Mouse (Mus musculus): ENCODE measurements around the gene Dtd1. TPM values are rescaled to one million over a fixed set of nuclear protein-coding genes. Genes with fewer than 3 reads are reported as not detected.

Dtd1 gene
- total and polyA plus RNA-seq, 3 experiments = 32.5 to 36.0 TPM; not detected in 1

- TF ChIP-seq RAD21 (IDR thresholded peaks at IDR 0.05; ENCODE audit: low read depth, low read length) (no peak; the same call in 1 of the 2 replicates), GABPA (IDR thresholded peaks at IDR 0.05; ENCODE audit: low read depth, low read length) (no peak), MAZ (IDR thresholded peaks at IDR 0.05; ENCODE audit: low read depth, low read length) (no peak)
Observed at GRCm38 (mm10) chr2:144599831-144600687, at the start of gene Dtd1 (continued).

- Histone ChIP-seq H3K9me3 (replicated peaks; ENCODE audit: insufficient read depth, low read length) (no peaks in the 10 kb centered on the region), H3K79me2 (ENCODE audit: control insufficient read depth, insufficient read depth, low read length, poor library complexity) (peaks cover under 1% of the 10 kb centered on the region; the same call in 1 of the 2 replicates), H3K36me3 (ENCODE audit: control insufficient read depth in 1 of 2, insufficient read depth in 2 of 2, low read length in 2 of 2) (peaks cover 0 to 2% of the 10 kb centered on the region in 2 experiments; a peak in 1 of 4 replicates), H3K27me3 (ENCODE audit: control insufficient read depth in 1 of 2, insufficient read depth in 2 of 2, low read length in 2 of 2) (no peaks in the 10 kb centered on the region), H3K4me3 (ENCODE audit: control insufficient read depth in 1 of 2, insufficient read depth in 1 of 2, low read depth in 2 of 2, low read length in 2 of 2) (no peak within 1 kb of the TSS), H3K27ac (ENCODE audit: control insufficient read depth, low read depth, low read length) (no peak within 1 kb of the TSS), H3K9ac (ENCODE audit: control insufficient read depth, low read depth, low read length, poor library complexity, severe bottlenecking) (no peak within 1 kb of the TSS), H3K4me1 (ENCODE audit: control insufficient read depth in 1 of 2, insufficient read depth in 2 of 2, low read length in 2 of 2) (no peaks in the 10 kb centered on the region)
- TF ChIP-seq TCF12 (IDR thresholded peaks at IDR 0.05; ENCODE audit: low read depth, low read length) = no peak
- no peak for TF ChIP-seq ZKSCAN1 (IDR thresholded peaks at IDR 0.05; ENCODE audit: low read depth, low read length)
- no peak for TF ChIP-seq ZC3H11A (IDR thresholded peaks at IDR 0.05; ENCODE audit: low read depth, low read length)
- TF ChIP-seq MAX (IDR thresholded peaks at IDR 0.05; ENCODE audit: low read length) = no peak
- TF ChIP-seq E2F4 (IDR thresholded peaks at IDR 0.05; ENCODE audit: borderline replicate concordance, low read depth, low read length) = no peak
- TF ChIP-seq UBTF (IDR thresholded peaks at IDR 0.05; ENCODE audit: borderline replicate concordance, insufficient read depth, low read depth, low read length) = no peak
- no peak for TF ChIP-seq ETS1 (IDR thresholded peaks at IDR 0.05; ENCODE audit: low read depth, low read length)
- DNase-seq (ENCODE audit: low read depth, low spot score) = no peak
Observed at GRCm38 (mm10) chr2:144550529-144550928, 49.2 kb upstream of the Dtd1 start, which contains the start of gene Rbbp9. TSS of gene Rbbp9 (minus strand) at chr2:144550869.

DNA sequence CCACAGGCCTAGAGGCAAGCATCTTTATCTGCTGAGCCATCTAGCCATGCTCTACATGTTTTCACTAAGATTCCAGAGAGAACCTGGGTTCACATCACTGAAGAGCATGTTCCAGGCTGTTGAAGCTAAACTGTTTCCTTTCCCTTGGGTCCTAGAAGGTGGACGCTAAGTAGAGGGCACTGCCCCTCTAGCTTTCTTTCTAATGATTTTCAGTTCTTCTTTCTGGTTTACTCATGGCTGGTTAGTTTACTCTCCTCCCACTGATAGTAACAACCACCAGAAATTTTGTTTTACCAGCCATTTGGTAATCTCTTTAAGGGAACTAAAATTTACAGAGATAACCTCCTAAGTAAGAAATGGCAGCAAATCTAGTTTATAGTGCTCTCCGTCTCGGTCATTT is 45.8 kb upstream of the Dtd1 start:
- Histone ChIP-seq H3K27ac (ENCODE audit: control insufficient read depth, low read depth, low read length) (no peak overlapping the region), H3K4me3 (ENCODE audit: control insufficient read depth in 1 of 2, insufficient read depth in 1 of 2, low read depth in 2 of 2, low read length in 2 of 2) (no peak overlapping the region), H3K79me2 (ENCODE audit: control insufficient read depth, insufficient read depth, low read length, poor library complexity) (peaks cover 13% of the 10 kb centered on the region), H3K36me3 (ENCODE audit: control insufficient read depth in 1 of 2, insufficient read depth in 2 of 2, low read length in 2 of 2) (peaks cover 0 to 6% of the 10 kb centered on the region in 2 experiments; a peak in 2 of 4 replicates), H3K9ac (ENCODE audit: control insufficient read depth, low read depth, low read length, poor library complexity, severe bottlenecking) (no peak overlapping the region), H3K9me3 (replicated peaks; ENCODE audit: insufficient read depth, low read length) (no peaks in the 10 kb centered on the region), H3K4me1 (ENCODE audit: control insufficient read depth in 1 of 2, insufficient read depth in 2 of 2, low read length in 2 of 2) (peaks cover 0 to 3% of the 10 kb centered on the region in 2 experiments; a peak in 2 of 4 replicates), H3K27me3 (ENCODE audit: control insufficient read depth in 1 of 2, insufficient read depth in 2 of 2, low read length in 2 of 2) (no peaks in the 10 kb centered on the region)
- no peak for TF ChIP-seq UBTF (IDR thresholded peaks at IDR 0.05; ENCODE audit: borderline replicate concordance, insufficient read depth, low read depth, low read length)
- no peak for TF ChIP-seq ZNF384 (IDR thresholded peaks at IDR 0.05; ENCODE audit: low read depth, low read length)
- TF ChIP-seq ETS1 (IDR thresholded peaks at IDR 0.05; ENCODE audit: low read depth, low read length) = no peak
- no peak for TF ChIP-seq GATA1 (IDR thresholded peaks at IDR 0.05; ENCODE audit: low read depth, low read length)
- TF ChIP-seq ZMIZ1 (IDR thresholded peaks at IDR 0.05; ENCODE audit: low read depth, low read length) = no peak
- no peak for DNase-seq (ENCODE audit: low read depth, low spot score)

Measured in MEL (cell line).